Mouse (Mus musculus) hindbrain, embryonic 13.5 days (tissue): Measurements from ENCODE around the gene Nudt4. TPM values are rescaled to one million over a fixed set of nuclear protein-coding genes. Genes with fewer than 3 reads are reported as not detected.

Source experiments
- ATAC-seq: fragments of 200-750 bp; cut with Nextera tagmentation; 2 replicates; pipeline ENCODE4 v1.8.0; 2017; ENCODE audit warnings: moderate TSS enrichment; ENCODE audit not compliant: low FRiP score
- H3K27ac ChIP-seq: fragments of 300-500 bp; sonication (generic); 2 replicates; pipeline ENCODE4 v1.5.1; 2015; ENCODE audit warnings: inconsistent platforms, mild to moderate bottlenecking, moderate library complexity
- H3K27me3 ChIP-seq: fragments of 300-500 bp; sonication (generic); 2 replicates; pipeline ENCODE4 v1.6.1; 2015; ENCODE audit warnings: mild to moderate bottlenecking, inconsistent platforms
- H3K36me3 ChIP-seq: fragments of 300-500 bp; sonication (generic); 2 replicates; pipeline ENCODE4 v1.6.1; 2015; ENCODE audit warnings: mild to moderate bottlenecking, inconsistent platforms
- H3K4me1 ChIP-seq: fragments of 300-500 bp; sonication (generic); replicated peaks from 2 replicates; pipeline ENCODE4 v1.6.1; 2015; ENCODE audit warnings: inconsistent platforms
- H3K4me2 ChIP-seq: fragments of 300-500 bp; sonication (generic); 2 replicates; pipeline ENCODE4 v1.6.1; 2015; ENCODE audit warnings: inconsistent platforms, mild to moderate bottlenecking, moderate library complexity
- H3K4me3 ChIP-seq: fragments of 300-500 bp; sonication (generic); 2 replicates; pipeline ENCODE4 v1.5.1; 2015; ENCODE audit warnings: mild to moderate bottlenecking, inconsistent platforms
- H3K9ac ChIP-seq: fragments of 300-500 bp; sonication (generic); 2 replicates; pipeline ENCODE4 v1.6.1; 2015; ENCODE audit warnings: mild to moderate bottlenecking, inconsistent platforms
- H3K9me3 ChIP-seq: fragments of 300-500 bp; sonication (generic); 2 replicates; pipeline ENCODE4 v1.6.1; 2016; ENCODE audit warnings: inconsistent platforms
- WGBS: fragments of 180-500 bp; shearing (Covaris S2); methylation state at CpG from one replicate; pipeline ENCODE4 v1.1.7; 2015; 5-methylcytosine and 5-hydroxymethylcytosine counted together
- polyA plus RNA-seq: library from polyadenylated mRNA; unstranded; fragments of >200 nt; fragmentation: Nextera tagmentation; extraction: Ambion mirVana; gene quantifications from 2 replicates; pipeline ENCODE4 v1.2.1, GENCODE M21; 2015

The Nudt4 gene
- 74.6 and 76.5 TPM in 2 replicates for polyA plus RNA-seq

DNA sequence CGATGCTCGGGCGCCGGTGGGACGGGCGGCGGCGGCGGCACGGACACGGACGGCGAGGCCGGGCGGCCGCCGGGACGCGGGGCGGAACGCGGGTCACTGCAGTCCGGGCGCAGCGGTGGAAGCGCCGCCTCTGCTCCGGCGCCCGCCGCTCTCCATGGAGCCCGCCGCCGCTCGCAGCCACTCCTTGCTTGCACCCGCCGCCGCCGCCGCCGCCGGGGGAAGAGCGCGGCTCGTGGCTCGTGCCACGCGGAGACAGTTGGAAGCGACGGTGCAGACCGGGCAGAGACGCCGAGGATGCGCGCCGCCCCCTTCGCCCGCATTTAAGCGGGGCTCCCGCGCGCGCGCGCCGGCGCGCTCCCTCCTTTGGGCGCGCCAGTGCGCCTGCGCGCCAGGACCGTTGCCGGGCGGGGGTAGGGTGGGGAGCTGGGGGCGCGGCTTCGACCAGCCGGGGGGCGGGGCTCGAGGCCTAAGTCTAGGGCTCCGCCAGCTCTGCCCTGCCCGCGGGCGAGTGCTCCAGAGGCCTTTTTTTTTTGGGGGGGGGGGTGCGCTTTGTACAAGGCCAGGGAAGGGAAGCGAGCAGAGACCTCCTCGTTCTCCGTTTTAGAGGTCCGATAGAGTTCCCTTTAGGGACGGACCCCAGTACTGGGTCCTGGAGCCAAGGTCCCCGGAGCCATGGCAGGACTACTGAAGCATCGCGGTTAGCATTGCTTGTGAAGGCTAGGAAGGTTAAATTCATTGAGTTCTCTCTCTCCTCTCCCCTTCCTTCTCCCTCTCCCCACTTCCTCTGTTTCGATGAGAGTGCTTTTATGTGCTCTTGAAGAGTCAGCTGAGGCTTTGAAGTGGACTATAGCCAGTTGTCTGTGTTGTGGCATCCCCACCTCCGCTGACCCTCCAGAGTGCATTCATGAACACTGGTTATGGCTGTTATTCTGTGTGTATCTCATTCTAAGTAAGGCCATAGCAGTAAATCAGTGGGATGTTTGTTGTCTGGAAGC is at the start of gene Nudt4:
TSS of gene Nudt4 (minus strand) at position 296 of the 995 bp plus-strand sequence.
- Histone ChIP-seq H3K36me3 (no peaks in the 10 kb centered on the region), H3K4me3 (peak within 1 kb of the TSS; percentile 90), H3K9ac (peak within 1 kb of the TSS; percentile 94), H3K27ac (peak within 1 kb of the TSS; percentile 95), H3K4me1 (peaks cover 44% of the 10 kb centered on the region), H3K27me3 (no peaks in the 10 kb centered on the region), H3K9me3 (no peaks in the 10 kb centered on the region), H3K4me2 (peak within 1 kb of the TSS; percentile 88)
- 3% methylated on average over 61 of the region's 97 CpGs for WGBS
- ATAC-seq, result peak; percentile 96

DNA sequence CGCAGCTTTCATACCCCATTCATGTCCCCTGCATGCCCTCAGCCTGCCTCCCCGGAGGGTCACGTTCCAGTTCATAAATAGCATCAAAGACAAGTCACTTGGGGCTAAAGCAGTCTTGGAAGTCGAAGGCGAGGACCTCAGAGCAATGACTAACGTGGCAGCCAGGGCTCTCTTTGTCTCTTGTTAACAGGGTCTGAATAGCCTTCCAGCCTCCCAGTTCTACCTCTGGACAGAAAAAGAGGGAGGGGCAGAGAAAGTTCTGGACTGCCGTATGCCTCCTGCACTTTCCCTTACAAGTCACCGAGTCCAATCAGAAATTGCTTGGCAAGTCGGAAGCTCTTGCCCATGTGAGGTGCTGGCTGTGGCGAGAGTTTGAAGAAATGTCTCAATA is 47.4 kb upstream of the Nudt4 start:
- H3K27me3 ChIP-seq, result no peaks in the 10 kb centered on the region
- H3K4me1 ChIP-seq, result peaks cover 11% of the 10 kb centered on the region; the same call in 1 of the 2 replicates
- H3K9ac ChIP-seq, result peak overlapping the region; percentile 29; the same call in 1 of the 2 replicates
- ATAC-seq, result no peak
- H3K36me3 ChIP-seq, result no peaks in the 10 kb centered on the region
- 29% methylated on average over 10 of the region's 10 CpGs for WGBS
- H3K27ac ChIP-seq, result no peak overlapping the region
- H3K4me3 ChIP-seq, result no peak overlapping the region
- no peak overlapping the region for H3K4me2 ChIP-seq
- H3K9me3 ChIP-seq, result no peaks in the 10 kb centered on the region

DNA sequence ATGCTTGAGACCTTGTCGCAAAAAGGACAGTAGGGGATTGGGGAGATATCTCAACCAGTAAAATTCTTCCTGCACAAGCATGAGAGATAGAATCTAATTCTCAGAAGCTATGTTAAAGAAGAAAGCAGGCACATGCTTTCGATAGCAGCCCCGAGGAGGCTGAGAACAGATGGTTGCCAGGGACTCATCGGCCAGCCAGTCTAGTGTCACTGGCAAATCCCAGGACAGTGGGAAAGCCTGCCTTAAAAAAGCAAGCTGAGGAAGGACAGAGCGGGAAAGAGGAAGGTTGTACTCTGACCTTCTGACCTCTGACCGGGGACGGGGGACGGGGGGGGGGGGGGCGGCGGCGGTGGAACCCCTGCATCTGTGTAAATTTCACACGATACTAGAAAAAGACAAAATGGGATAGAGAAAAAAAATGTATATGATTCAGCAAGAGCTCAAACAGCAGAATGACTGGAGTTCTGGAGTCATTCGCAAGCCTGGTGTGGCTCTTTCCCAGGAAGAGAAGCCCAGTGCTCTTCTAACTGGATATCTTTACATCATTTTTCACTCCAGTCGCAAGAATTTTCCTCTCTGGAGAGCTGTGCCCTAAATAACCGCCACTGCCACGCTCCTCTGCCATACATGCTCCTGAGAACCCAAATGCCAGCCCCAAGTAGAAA is 46.9 kb upstream of the Nudt4 start:
- Histone ChIP-seq H3K4me1 (peaks cover 11% of the 10 kb centered on the region; the same call in 1 of the 2 replicates), H3K27me3 (no peaks in the 10 kb centered on the region), H3K4me2 (no peak overlapping the region), H3K27ac (no peak overlapping the region), H3K4me3 (no peak overlapping the region), H3K9me3 (no peaks in the 10 kb centered on the region), H3K36me3 (no peaks in the 10 kb centered on the region), H3K9ac (peak overlapping the region; percentile 29; the same call in 1 of the 2 replicates)
- no peak for ATAC-seq
- WGBS, result 39% methylated on average over 14 of the region's 16 CpGs

DNA sequence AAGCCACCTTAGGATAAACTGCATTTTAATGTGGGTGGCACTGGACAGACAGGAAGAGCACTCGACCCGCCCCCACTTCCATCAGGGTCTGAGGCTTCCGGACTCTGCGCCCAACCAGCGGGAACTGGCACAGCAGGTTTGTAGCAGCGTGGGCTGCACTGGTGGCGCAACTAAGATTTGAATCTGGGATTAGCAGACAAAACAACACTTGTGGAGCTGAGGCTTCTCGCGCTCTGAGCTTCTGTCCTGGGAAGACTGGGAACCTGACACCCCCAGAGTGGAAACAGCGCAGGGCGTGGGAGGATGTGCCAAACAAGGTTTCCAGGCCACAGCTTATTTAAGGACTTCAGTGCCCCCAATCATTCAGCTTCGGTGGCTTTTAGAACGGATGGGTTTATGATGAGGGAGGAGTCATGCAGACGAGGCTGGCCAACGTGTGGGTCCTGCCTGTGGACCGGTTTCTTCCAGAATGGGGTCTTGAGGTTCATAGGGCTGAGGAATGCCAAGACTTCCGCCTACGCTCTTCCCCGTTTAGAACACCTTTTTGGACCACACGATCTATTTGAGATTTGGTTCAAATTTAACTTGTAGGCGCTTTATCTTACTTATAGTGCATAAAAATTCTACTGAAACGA is 41.1 kb upstream of the Nudt4 start:
- WGBS, result 70% methylated on average over 22 of the region's 22 CpGs

DNA sequence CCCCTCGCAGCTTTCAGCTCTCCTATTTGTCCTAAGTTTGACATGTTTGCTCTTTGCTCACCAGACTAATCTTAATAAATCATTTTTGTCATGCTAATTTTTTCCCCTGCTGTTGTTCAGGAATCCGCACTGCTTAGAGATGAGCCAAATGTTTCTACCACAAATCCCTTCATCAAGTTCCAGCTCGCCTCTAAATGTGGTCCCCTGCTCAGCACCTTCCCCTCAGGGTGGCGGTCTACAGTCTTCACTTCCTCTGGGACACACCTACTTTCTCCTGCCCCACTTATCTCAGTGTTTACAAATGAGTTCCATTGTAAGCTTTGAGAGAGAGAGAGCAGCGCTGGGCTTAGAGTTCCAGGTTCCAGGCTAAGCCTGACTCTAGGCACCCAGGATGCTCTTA is 36.6 kb upstream of the Nudt4 start:
- 43% methylated on average over 5 of the region's 5 CpGs for WGBS
- H3K4me1 ChIP-seq, result peaks cover 8% of the 10 kb centered on the region
- no peaks in the 10 kb centered on the region for H3K36me3 ChIP-seq
- no peaks in the 10 kb centered on the region for H3K9me3 ChIP-seq
- no peak overlapping the region for H3K4me3 ChIP-seq
- no peak overlapping the region for H3K9ac ChIP-seq
- ATAC-seq, result no peak
- H3K27ac ChIP-seq, result no peak overlapping the region
- no peaks in the 10 kb centered on the region for H3K27me3 ChIP-seq
- H3K4me2 ChIP-seq, result no peak overlapping the region

More for the DNA sequence above, 41.1 kb upstream of the Nudt4 start:
- H3K36me3 ChIP-seq, result no peaks in the 10 kb centered on the region
- no peak overlapping the region for H3K9ac ChIP-seq
- no peak overlapping the region for H3K4me2 ChIP-seq
- ATAC-seq, result no peak
- no peaks in the 10 kb centered on the region for H3K9me3 ChIP-seq
- H3K27me3 ChIP-seq, result no peaks in the 10 kb centered on the region
- no peak overlapping the region for H3K4me3 ChIP-seq
- 0 out of 2 replicates have a peak, but pooled peaks cover 4% of the 10 kb centered on the region for H3K4me1 ChIP-seq
- no peak overlapping the region for H3K27ac ChIP-seq

DNA sequence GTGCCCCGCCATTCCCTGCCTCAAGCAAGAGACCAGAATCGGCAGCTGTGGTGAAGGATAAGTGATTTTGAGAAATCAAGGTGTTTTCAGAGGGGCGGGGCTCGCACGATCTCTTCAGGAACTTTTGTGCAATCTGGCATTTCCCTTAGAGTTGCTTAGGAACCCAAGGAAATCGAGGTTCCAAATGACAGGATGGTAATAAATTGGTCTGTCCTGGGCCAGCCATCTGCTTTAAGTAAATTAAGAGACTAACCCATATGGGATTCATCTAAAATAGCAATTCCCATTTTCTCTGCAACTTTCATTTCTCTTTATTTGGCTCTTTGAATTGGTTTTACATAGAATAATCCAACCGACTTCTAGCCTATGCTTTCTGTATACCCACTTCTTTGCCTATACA is 35.8 kb upstream of the Nudt4 start:
- Histone ChIP-seq H3K4me2 (no peak overlapping the region), H3K4me3 (no peak overlapping the region), H3K4me1 (peaks cover 11% of the 10 kb centered on the region), H3K9ac (no peak overlapping the region), H3K36me3 (no peaks in the 10 kb centered on the region), H3K9me3 (no peaks in the 10 kb centered on the region), H3K27ac (no peak overlapping the region), H3K27me3 (peaks cover under 1% of the 10 kb centered on the region; the same call in 1 of the 2 replicates)
- ATAC-seq, result no peak
- 87% methylated on average over 7 of the region's 7 CpGs for WGBS

DNA sequence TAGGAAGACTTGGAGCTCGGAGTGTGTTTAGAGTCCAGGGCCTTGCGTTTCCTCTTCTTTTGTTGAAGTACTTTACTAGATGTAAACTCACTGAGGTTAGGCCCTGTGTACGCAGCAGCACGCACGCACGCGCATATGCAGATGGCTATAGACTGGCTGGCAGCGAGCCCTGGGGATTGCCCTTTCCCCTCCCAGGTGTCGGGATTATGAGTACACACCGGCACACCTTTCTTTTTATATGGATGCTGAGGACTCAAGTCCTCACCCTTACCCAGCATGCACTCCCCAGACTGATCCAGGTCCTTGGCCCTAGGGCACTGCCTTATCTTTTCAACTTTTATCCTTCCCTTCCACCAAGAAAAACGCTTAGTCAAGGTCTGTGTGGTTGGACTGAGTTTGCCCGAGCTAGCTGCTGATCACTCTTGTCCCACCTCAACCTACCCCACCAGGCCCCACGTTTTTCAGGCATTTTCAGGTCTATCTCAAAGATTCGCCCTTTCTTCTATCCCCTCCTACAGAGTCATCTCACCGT is 34.2 kb upstream of the Nudt4 start:
- 84% methylated on average over 15 of the region's 15 CpGs for WGBS

DNA sequence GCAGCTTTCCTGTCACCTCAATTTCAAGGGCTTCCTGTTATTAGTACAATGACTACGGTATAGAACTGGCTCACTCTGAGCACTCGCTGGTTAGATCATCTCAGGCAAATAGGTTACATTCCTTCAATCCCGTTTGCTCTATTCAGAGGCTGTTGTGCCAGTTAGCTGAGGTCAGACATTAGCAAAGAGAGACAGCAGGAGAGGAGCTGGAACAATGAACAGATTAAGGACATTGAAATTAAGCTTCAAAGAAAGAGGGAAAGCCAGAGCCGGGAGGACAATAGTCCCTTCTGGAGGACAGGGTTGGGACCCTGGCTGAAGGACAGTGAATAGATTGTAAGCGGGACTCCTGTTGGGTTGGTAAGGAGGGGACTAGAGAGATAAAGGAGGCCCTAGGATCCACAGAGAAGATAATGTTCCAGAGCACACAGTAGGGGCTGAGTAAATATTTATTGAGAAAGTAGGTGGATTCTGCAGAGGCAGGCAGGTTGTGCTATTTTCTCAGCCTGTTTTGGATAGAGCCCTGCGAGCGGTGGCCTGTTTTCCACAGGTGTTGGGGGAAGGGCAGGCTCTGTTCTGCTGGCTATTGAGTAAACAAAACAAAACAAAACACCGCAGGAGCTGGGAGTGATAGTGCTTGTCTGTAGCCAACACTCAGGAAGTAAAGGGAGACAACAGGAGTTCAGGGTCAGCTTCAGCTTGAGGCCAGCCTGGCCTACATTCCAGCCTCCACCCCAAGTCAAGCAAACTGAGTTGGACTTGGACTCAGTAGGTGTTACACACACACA is 32.1 kb upstream of the Nudt4 start:
- Histone ChIP-seq H3K27me3 (peaks cover 4% of the 10 kb centered on the region; the same call in 1 of the 2 replicates), H3K4me3 (no peak overlapping the region), H3K27ac (no peak overlapping the region), H3K9me3 (no peaks in the 10 kb centered on the region), H3K36me3 (no peaks in the 10 kb centered on the region), H3K4me2 (no peak overlapping the region), H3K4me1 (peaks cover 11% of the 10 kb centered on the region), H3K9ac (no peak overlapping the region)
- 11% methylated on average over 8 of the region's 8 CpGs for WGBS
- ATAC-seq, result no peak

More for the DNA sequence above, 34.2 kb upstream of the Nudt4 start:
- H3K27ac ChIP-seq, result no peak overlapping the region
- peaks cover 4% of the 10 kb centered on the region; the same call in 1 of the 2 replicates for H3K27me3 ChIP-seq
- H3K9ac ChIP-seq, result no peak overlapping the region
- H3K4me3 ChIP-seq, result no peak overlapping the region
- H3K36me3 ChIP-seq, result no peaks in the 10 kb centered on the region
- no peaks in the 10 kb centered on the region for H3K9me3 ChIP-seq
- H3K4me1 ChIP-seq, result peaks cover 11% of the 10 kb centered on the region
- no peak for ATAC-seq
- H3K4me2 ChIP-seq, result no peak overlapping the region

DNA sequence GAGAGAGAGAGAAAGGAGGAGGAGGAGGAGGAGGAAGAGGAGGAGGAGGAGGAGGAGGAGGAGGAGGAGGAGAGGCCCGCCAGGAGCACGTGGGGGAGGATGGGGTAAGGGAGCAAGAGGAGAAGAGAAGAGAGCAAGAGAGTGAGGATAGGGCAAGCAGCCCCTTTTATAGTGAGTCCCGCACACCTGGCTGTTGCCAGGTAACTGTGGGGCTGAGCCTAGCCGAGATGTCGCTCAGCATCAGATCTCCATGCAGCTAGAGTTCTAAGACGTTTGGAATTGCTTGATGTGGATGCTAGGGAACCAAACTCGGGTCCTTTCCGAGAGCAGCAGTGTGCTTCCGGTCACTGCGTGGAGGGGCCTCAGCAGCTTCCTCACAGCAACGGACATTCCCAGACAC is 30.5 kb upstream of the Nudt4 start:
- H3K4me2 ChIP-seq, result no peak overlapping the region
- no peak overlapping the region for H3K27ac ChIP-seq
- peaks cover 11% of the 10 kb centered on the region for H3K4me1 ChIP-seq
- no peak overlapping the region for H3K4me3 ChIP-seq
- ATAC-seq, result no peak
- 53% methylated on average over 9 of the region's 11 CpGs for WGBS
- H3K9ac ChIP-seq, result no peak overlapping the region
- H3K27me3 ChIP-seq, result peaks cover 4% of the 10 kb centered on the region; the same call in 1 of the 2 replicates
- H3K36me3 ChIP-seq, result no peaks in the 10 kb centered on the region
- no peaks in the 10 kb centered on the region for H3K9me3 ChIP-seq

DNA sequence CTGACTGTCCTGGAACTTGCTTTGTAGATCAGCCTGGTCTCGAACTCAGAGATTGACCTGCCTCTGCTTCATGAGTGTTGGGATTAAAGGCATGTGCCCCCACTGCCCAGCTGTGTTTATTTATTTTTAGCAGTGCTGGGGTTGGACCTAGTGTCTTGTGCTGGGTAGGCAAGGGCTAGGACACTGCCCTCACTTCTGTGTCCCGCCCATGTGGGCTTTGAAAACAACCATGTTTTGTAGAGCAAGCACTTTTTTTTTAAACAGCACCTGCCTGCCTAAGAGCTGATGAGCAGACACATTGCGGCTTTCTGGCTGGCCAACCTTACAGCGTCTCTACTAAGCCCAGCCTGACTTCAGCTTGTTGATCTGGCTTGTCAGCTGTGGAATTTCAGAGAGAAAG is 27.3 kb upstream of the Nudt4 start:
- no peak overlapping the region for H3K9ac ChIP-seq
- H3K27me3 ChIP-seq, result peaks cover 4% of the 10 kb centered on the region; the same call in 1 of the 2 replicates
- no peak overlapping the region for H3K27ac ChIP-seq
- WGBS, result 91% methylated on average over 4 of the region's 4 CpGs
- no peak overlapping the region for H3K4me3 ChIP-seq
- no peaks in the 10 kb centered on the region for H3K36me3 ChIP-seq
- H3K4me1 ChIP-seq, result peaks cover 11% of the 10 kb centered on the region
- H3K4me2 ChIP-seq, result no peak overlapping the region
- no peak for ATAC-seq
- no peaks in the 10 kb centered on the region for H3K9me3 ChIP-seq

DNA sequence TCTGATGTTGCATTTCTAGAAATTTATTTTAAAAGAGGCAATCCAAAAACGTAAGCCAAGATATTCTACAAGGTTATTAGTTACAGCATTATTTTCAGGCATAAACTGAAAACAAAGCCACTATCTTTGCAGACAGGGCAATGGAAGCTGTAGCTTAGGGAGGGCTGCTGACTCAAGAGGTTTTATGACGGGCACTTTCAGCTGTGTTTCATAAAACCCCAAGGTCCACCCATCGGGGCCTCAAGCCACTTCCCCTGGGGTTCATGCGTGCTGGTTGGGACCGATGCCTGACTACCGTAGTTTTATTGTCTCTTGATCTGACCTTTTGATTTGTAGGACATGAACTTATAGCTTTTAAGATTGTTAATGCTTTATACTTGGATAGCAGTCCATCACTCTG is 26.2 kb upstream of the Nudt4 start:
- 90% methylated on average over 6 of the region's 6 CpGs for WGBS
- no peak for ATAC-seq

More for the DNA sequence above, 26.2 kb upstream of the Nudt4 start:
- Histone ChIP-seq H3K9ac (no peak overlapping the region), H3K4me1 (peaks cover under 1% of the 10 kb centered on the region; the same call in 1 of the 2 replicates), H3K27ac (no peak overlapping the region), H3K36me3 (no peaks in the 10 kb centered on the region), H3K9me3 (no peaks in the 10 kb centered on the region), H3K27me3 (peaks cover 4% of the 10 kb centered on the region; the same call in 1 of the 2 replicates), H3K4me3 (no peak overlapping the region), H3K4me2 (no peak overlapping the region)
